Mouse (Mus musculus) T-helper 1 cell (primary cell): ENCODE data around the gene Htatip2.

Experiments used
- in situ Hi-C: fragments of 300-600 bp; cut with MboI, MseI; formaldehyde crosslinking; loops from one replicate; pipeline ENCODE4 v1.15.1; 2025; ENCODE audit warnings: high pct_unique_total_duplicates

The Htatip2 gene

GRCm38 (mm10) chr7:49758934-49759571 is at the start of gene Htatip2:
Htatip2 (plus strand) TSS chr7:49759115.
- in situ Hi-C loops = loop anchor here (5.0 to 10.0 kb wide), 2 partner anchors 142 to 1614 kb away; no protein-coding TSS in a partner anchor

GRCm38 (mm10) chr7:49709381-49710021 is 49.4 kb upstream of the Htatip2 start:
- in situ Hi-C loops = no loop called here

- in situ Hi-C loops = no loop called here
These were observed 40.8 kb upstream of the Htatip2 start for GRCm38 (mm10) chr7:49717942-49718733.

- in situ Hi-C loops = no loop called here
These were observed 24.6 kb upstream of the Htatip2 start for GRCm38 (mm10) chr7:49734342-49734741.

GRCm38 (mm10) chr7:49739448-49739847 is 19.5 kb upstream of the Htatip2 start:
- in situ Hi-C loops = no loop called here

- in situ Hi-C loops = no loop called here
These were observed 17.4 kb upstream of the Htatip2 start for GRCm38 (mm10) chr7:49741474-49741873.

- in situ Hi-C loops = no loop called here
These were observed 17.0 kb upstream of the Htatip2 start for GRCm38 (mm10) chr7:49741923-49742322.

GRCm38 (mm10) chr7:49751148-49751547 is 7.8 kb upstream of the Htatip2 start:
- in situ Hi-C loops = loop anchor here (10.0 kb wide), 1 partner anchor 1606 kb away; no protein-coding TSS in a partner anchor

GRCm38 (mm10) chr7:49752730-49753506 is 6.0 kb upstream of the Htatip2 start:
- in situ Hi-C loops = loop anchor here (10.0 kb wide), 1 partner anchor 1608 kb away; no protein-coding TSS in a partner anchor

- in situ Hi-C loops = loop anchor here (5.0 to 10.0 kb wide), 2 partner anchors 137 to 1610 kb away; no protein-coding TSS in a partner anchor
These were observed 4.1 kb upstream of the Htatip2 start for GRCm38 (mm10) chr7:49754767-49755166.

GRCm38 (mm10) chr7:49762605-49763004 is 3.7 kb downstream of the Htatip2 start:
- in situ Hi-C loops = no loop called here

GRCm38 (mm10) chr7:49764011-49764716 is 5.2 kb downstream of the Htatip2 start:
- in situ Hi-C loops = no loop called here

GRCm38 (mm10) chr7:49766166-49766565 is 7.3 kb downstream of the Htatip2 start:
- in situ Hi-C loops = no loop called here

- in situ Hi-C loops = no loop called here
These were observed 9.6 kb downstream of the Htatip2 start for GRCm38 (mm10) chr7:49768509-49768908.

GRCm38 (mm10) chr7:49774396-49774795 is 15.5 kb downstream of the Htatip2 start:
- in situ Hi-C loops = no loop called here

- in situ Hi-C loops = loop anchor here (5.0 kb wide), 1 partner anchor 900 kb away; no protein-coding TSS in a partner anchor
These were observed 18.7 kb downstream of the Htatip2 start for GRCm38 (mm10) chr7:49777585-49777984.

GRCm38 (mm10) chr7:49778114-49778901 is 19.4 kb downstream of the Htatip2 start, which contains the start of gene Prmt3:
Prmt3 (plus strand) TSS chr7:49778346.
- in situ Hi-C loops = loop anchor here (5.0 kb wide), 1 partner anchor 901 kb away; no protein-coding TSS in a partner anchor

- in situ Hi-C loops = loop anchor here (5.0 kb wide), 1 partner anchor 902 kb away; no protein-coding TSS in a partner anchor
These were observed 20.1 kb downstream of the Htatip2 start for GRCm38 (mm10) chr7:49778904-49779615.

- in situ Hi-C loops = no loop called here
These were observed 24.1 kb downstream of the Htatip2 start for GRCm38 (mm10) chr7:49783017-49783416.
